Mouse (Mus musculus) hindbrain, embryonic 12.5 days (tissue): ENCODE measurements at regions not wholly inside any gene's neighbourhood (a gene's known extent, or its start where the extent isn't known, plus 50 kb on each side); places are given as distances from the start of the nearest gene placed in this dataset.

Source experiments
- ATAC-seq: fragments of 200-750 bp; cut with Nextera tagmentation; 2 replicates; pipeline ENCODE4 v1.8.0; 2017; ENCODE audit warnings: moderate TSS enrichment; ENCODE audit not compliant: low FRiP score
- H3K27ac ChIP-seq: fragments of 300-500 bp; sonication (generic); 2 replicates; pipeline ENCODE4 v1.5.1; 2016; ENCODE audit warnings: mild to moderate bottlenecking
- H3K27me3 ChIP-seq: fragments of 300-500 bp; sonication (generic); 2 replicates; pipeline ENCODE4 v1.6.1; 2016; ENCODE audit warnings: mild to moderate bottlenecking
- H3K36me3 ChIP-seq: fragments of 300-500 bp; sonication (generic); 2 replicates; pipeline ENCODE4 v1.6.1; 2016; ENCODE audit warnings: mild to moderate bottlenecking
- H3K4me1 ChIP-seq: fragments of 300-500 bp; sonication (generic); 2 replicates; pipeline ENCODE4 v1.6.1; 2016
- H3K4me2 ChIP-seq: fragments of 300-500 bp; sonication (generic); replicated peaks from 2 replicates; pipeline ENCODE4 v1.6.1; 2016; ENCODE audit warnings: mild to moderate bottlenecking
- H3K4me3 ChIP-seq: fragments of 300-500 bp; sonication (generic); 2 replicates; pipeline ENCODE4 v1.5.1; 2016; ENCODE audit warnings: mild to moderate bottlenecking
- H3K9ac ChIP-seq: fragments of 300-500 bp; sonication (generic); 2 replicates; pipeline ENCODE4 v1.6.1; 2016; ENCODE audit warnings: mild to moderate bottlenecking, moderate library complexity
- H3K9me3 ChIP-seq: fragments of 300-500 bp; sonication (generic); replicated peaks from 2 replicates; pipeline ENCODE4 v1.6.1; 2016; ENCODE audit warnings: mild to moderate bottlenecking
- WGBS: fragments of 180-500 bp; shearing (Covaris S2); methylation state at CpG from one replicate; pipeline ENCODE4 v1.1.7; 2016; 5-methylcytosine and 5-hydroxymethylcytosine counted together

DNA sequence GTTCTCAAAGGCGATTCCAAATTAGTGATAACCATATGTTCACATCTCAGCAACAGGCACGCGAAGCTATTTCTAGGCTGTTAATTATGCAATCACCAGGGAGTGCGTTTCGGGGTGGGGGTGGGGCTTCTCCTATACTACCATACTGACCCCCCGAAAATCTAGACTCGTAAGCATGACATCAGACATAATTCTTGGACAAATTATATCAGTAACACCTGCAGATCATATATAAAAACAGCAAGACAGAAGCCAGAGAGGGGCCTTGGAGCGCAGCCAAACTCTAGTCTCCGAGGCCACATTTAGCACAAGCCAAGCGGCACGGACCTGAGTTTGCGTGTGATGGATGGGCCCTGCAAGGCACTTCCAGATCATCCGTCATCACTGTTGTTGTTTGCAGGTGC lies 359.2 kb upstream of the Cd180 start:
- H3K27ac ChIP-seq: no peak overlapping the region
- H3K4me1 ChIP-seq: peaks cover 8% of the 10 kb centered on the region; the same call in 1 of the 2 replicates
- ATAC-seq: peak; percentile 75; the same call in 1 of the 2 replicates
- WGBS: 43% methylated on average over 13 of the region's 13 CpGs
- H3K27me3 ChIP-seq: no peaks in the 10 kb centered on the region
- H3K36me3 ChIP-seq: no peaks in the 10 kb centered on the region
- H3K9ac ChIP-seq: no peak overlapping the region
- no peak overlapping the region for H3K4me2 ChIP-seq
- H3K4me3 ChIP-seq: no peak overlapping the region
- H3K9me3 ChIP-seq: no peaks in the 10 kb centered on the region

DNA sequence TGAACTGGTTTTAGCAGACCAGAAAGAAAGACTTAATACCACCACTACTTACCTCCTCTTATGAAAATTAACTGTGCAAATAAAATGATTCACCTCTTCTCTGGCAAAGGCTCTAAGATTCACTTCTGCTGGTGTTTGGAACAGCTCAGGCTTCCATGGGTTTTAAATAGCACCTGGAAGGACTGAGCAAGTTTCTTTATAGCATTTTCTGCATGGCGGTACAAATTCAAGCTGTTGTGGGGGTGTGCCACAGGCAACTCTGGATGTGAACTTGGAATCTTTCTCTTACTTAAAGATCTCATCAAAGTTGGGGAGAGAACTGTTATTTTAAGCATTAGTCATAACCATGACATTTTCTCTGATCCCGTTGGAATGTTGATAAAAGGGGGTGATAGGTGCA lies 350.1 kb upstream of the Cd180 start:
- H3K9ac ChIP-seq: no peak overlapping the region
- no peak overlapping the region for H3K4me2 ChIP-seq
- no peak overlapping the region for H3K27ac ChIP-seq
- no peak overlapping the region for H3K4me3 ChIP-seq
- H3K27me3 ChIP-seq: no peaks in the 10 kb centered on the region
- WGBS: 93% methylated on average over 2 of the region's 2 CpGs
- no peaks in the 10 kb centered on the region for H3K36me3 ChIP-seq
- no peaks in the 10 kb centered on the region for H3K9me3 ChIP-seq
- ATAC-seq: no peak
- H3K4me1 ChIP-seq: no peaks in the 10 kb centered on the region

DNA sequence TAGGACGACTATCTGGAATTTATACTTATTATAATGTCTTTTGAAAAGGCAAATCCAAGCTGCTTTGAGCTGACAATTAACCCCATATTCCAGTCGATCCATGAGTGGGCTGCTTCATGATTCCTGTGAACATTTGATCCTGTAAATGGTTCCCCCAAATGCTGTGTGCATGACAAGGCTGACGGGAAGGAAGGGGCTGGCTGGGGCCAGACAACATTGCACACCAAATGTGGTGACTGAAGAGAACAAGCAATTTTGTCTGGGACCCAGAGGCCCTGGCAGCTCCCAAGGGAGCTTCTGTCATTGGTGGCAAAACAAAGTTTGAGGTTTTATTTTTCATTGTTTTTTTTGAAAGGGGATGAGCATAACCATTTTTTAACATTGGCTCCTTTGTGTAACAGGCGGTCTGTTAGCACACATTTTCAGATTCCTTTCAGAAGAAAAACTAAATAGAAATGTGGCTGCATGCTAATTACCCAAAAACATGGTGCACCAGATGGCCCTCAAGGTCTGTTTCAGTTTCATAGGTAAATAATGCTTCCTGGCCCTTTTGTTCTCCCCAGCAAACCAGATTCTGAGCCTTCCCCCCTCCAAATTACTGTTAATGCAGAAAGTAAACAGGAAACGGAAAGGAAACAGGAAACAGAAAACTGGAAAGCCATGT lies 348.6 kb upstream of the Cd180 start:
- H3K9ac ChIP-seq: no peak overlapping the region
- no peak overlapping the region for H3K4me2 ChIP-seq
- ATAC-seq: no peak
- H3K36me3 ChIP-seq: no peaks in the 10 kb centered on the region
- no peak overlapping the region for H3K27ac ChIP-seq
- no peaks in the 10 kb centered on the region for H3K9me3 ChIP-seq
- H3K27me3 ChIP-seq: no peaks in the 10 kb centered on the region
- no peak overlapping the region for H3K4me3 ChIP-seq
- H3K4me1 ChIP-seq: no peaks in the 10 kb centered on the region
- WGBS: 64% methylated on average over 5 of the region's 5 CpGs

DNA sequence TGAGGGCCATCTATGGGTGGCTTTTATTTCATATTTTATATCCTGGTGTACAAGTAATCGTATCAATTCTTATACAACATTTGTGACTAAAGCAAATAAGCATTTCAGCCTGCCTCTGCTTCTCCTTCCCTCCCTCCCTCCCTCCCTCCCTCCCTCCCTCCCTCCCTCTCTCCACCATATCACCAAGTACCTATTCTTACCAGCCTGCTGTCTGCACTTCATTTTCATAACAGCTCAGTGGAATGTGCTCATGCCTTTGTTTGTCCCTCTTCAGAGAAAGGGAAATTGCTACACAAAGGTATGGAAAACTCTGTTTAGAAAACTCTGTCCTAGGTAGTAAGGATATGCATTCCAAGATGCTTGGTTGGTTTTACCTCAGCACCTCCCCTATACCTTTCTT lies 343.9 kb upstream of the Cd180 start:
- no peak overlapping the region for H3K27ac ChIP-seq
- H3K4me2 ChIP-seq: no peak overlapping the region
- H3K27me3 ChIP-seq: no peaks in the 10 kb centered on the region
- H3K9me3 ChIP-seq: no peaks in the 10 kb centered on the region
- H3K9ac ChIP-seq: no peak overlapping the region
- H3K4me3 ChIP-seq: no peak overlapping the region
- WGBS: 100% methylated on average over 1 of the region's 1 CpGs
- H3K4me1 ChIP-seq: no peaks in the 10 kb centered on the region
- ATAC-seq: no peak
- no peaks in the 10 kb centered on the region for H3K36me3 ChIP-seq

DNA sequence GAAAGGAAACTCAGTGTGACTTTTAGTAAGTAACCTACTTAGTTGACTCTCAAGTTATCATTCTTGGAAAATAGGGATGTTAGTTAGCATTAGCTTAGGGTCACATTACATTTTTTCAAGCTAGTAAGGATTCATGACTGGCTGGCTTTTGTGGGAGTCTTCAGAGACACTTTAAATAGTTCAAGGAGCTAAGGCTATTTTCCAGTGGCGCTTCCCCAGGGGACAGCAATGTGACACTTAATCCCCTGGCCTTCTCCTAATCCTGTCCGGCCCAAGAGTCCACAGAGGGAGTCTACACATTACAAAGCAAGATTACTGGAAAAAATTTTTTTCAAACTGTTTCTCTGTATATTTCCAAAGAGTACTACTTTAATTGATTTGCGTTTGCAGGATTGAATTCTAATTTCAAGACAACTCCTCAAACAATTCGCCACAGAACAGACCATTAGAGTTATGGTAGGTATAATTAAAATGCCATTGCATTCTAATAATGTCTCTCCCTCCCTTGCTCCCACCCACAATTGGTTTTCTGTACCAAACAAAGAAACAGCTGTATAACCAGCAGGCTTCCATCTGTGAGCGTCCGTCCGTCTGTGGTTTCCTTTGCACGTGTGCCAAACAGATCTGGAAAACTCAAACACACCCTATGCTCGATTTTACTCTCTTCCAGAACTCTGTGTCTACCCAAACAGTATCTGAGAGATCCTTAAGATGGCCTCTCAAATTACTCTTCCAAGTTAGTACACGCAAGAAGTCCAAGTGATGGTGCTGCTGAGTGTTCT lies 341.1 kb upstream of the Cd180 start:
- H3K4me3 ChIP-seq: no peak overlapping the region
- no peaks in the 10 kb centered on the region for H3K36me3 ChIP-seq
- H3K9me3 ChIP-seq: no peaks in the 10 kb centered on the region
- H3K4me2 ChIP-seq: no peak overlapping the region
- H3K27me3 ChIP-seq: no peaks in the 10 kb centered on the region
- no peak overlapping the region for H3K9ac ChIP-seq
- no peaks in the 10 kb centered on the region for H3K4me1 ChIP-seq
- ATAC-seq: no peak
- no peak overlapping the region for H3K27ac ChIP-seq
- WGBS: 77% methylated on average over 10 of the region's 10 CpGs

DNA sequence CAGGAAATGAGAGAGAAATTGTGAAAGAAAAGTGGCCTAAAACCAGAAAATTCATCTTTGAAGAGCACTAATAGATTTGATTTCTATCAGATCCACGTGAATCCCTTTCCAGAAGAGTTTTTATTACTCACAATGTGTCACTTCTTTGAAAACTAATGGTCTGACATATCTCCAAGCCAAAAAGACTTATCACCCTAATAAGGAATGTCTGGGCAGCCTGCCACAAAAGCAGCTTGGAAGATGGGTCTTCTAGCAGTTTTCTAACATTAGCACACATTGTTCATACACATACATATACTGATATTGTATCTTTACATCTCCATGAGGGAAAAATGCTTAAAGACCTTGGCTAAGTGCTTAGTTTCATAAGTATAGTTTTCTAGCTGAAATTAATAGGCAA lies 337.8 kb upstream of the Cd180 start:
- H3K9ac ChIP-seq: no peak overlapping the region
- no peaks in the 10 kb centered on the region for H3K27me3 ChIP-seq
- no peaks in the 10 kb centered on the region for H3K9me3 ChIP-seq
- ATAC-seq: no peak
- WGBS: 59% methylated on average over 1 of the region's 1 CpGs
- no peaks in the 10 kb centered on the region for H3K4me1 ChIP-seq
- no peak overlapping the region for H3K4me2 ChIP-seq
- no peak overlapping the region for H3K27ac ChIP-seq
- no peak overlapping the region for H3K4me3 ChIP-seq
- no peaks in the 10 kb centered on the region for H3K36me3 ChIP-seq

DNA sequence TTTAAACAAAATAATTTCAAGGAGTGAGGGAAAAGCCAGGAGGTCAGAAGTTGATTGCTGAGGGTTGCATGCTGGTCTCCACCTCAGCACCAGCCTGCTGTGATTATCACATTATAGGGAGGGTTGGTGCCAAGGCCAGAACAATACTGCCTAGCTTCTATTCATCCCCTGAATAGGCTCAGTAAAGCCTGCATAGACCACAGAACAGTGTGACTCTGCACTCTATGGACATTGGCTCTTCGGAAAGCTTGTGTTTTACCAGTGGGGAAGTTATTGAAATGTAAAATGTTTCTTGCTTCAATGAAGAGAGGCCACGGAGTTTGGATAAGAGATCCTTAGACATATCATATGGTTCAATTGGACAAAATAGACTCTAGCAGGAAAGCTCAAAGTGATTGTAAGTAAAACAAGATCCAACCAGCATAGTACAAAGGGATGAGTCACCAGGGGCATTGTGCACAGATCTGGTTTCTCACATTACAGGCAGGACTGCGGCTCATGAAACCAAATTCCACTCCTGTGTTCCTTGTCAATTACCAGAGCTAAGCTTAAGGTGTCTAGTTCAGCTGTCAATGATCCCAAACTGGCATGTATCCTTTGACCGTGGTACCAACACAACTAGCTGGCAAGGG lies 320.8 kb upstream of the Cd180 start:
- no peak overlapping the region for H3K9ac ChIP-seq
- peaks cover 7% of the 10 kb centered on the region for H3K4me1 ChIP-seq
- no peaks in the 10 kb centered on the region for H3K9me3 ChIP-seq
- no peaks in the 10 kb centered on the region for H3K27me3 ChIP-seq
- ATAC-seq: peak; percentile 79
- H3K36me3 ChIP-seq: no peaks in the 10 kb centered on the region
- 23% methylated on average over 4 of the region's 4 CpGs for WGBS
- no peak overlapping the region for H3K4me2 ChIP-seq
- no peak overlapping the region for H3K4me3 ChIP-seq
- no peak overlapping the region for H3K27ac ChIP-seq

DNA sequence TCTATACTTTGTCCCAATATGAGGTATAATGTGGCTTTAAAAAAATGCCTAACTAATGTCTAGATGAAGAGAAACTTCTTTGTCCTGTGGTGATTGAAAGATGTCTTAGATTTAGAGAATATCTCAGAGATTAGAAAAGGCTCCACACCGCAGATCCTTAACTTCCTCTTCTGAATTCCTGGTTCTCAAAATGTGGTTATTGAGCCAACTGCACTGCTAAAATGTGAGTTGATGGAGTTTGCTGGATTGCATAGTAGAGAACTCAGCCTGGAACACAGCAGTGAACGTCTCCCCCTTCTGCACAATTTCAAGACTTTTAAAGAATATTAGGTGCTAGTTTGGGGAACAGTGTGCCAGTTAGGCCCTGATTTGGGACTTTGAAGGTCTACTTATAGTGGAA lies 312.7 kb upstream of the Cd180 start:
- no peaks in the 10 kb centered on the region for H3K9me3 ChIP-seq
- no peak overlapping the region for H3K27ac ChIP-seq
- H3K27me3 ChIP-seq: no peaks in the 10 kb centered on the region
- no peak overlapping the region for H3K4me3 ChIP-seq
- 93% methylated on average over 2 of the region's 2 CpGs for WGBS
- ATAC-seq: no peak
- no peak overlapping the region for H3K4me2 ChIP-seq
- no peaks in the 10 kb centered on the region for H3K36me3 ChIP-seq
- no peaks in the 10 kb centered on the region for H3K4me1 ChIP-seq
- H3K9ac ChIP-seq: no peak overlapping the region

DNA sequence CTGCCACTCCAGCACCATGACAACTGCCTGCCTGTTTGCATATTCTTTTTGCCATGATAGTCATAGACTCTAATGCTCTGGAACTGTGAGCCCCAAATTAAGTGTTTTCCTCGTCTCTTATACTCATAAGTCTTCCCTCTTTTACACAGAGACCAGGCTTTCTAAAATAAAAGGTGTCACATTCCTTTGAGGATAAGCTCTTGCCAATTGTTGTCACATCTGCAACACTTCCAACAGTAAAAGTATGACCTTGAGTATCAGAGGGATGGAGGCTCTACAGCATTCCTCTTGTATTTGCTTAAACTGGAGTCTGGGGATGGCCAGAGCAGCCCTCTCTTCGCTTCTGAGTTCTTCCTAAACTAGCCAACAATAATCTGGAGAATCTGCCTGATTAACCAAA lies 301.4 kb upstream of the Cd180 start:
- no peak for ATAC-seq

DNA sequence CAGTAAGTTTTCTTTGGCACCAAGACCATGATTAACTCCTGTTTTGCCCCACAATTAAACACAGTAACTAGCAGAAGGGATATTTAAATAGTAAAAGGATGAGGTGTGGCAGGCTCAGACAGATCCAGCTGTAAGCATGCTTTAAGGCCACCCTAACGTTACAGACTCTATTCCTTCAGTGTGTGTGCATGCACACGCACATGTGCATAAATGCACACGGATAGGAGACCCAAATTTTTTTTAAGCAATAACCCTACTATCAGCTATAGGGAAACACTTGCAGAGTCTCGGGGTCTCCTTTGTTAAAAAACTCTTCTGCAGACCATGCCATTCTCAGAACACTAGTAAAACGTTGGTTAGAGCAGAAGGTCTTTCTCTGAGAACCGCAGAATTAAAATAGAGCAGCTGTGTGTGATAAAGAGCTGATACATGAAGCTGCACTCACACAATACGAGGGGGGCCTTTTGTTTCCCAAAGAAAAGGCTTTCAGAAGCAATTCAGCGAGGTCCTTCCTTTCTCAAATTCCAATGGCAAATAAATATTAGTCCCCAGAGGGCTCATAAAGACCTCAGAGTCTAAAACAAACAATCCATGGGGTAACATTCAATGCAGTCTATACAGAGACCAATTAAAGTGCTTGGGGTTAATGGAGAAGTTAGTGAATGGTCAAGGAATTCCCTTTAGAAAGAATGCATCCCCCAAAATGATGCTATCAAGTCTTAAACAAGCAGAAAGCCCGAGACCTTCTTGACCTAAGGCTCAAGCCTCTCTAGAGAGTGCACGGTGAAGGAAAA lies 300.3 kb upstream of the Cd180 start:
- H3K36me3 ChIP-seq: no peaks in the 10 kb centered on the region
- H3K4me1 ChIP-seq: peaks cover 11% of the 10 kb centered on the region
- H3K27me3 ChIP-seq: 0 out of 2 replicates have a peak, but pooled peaks cover 3% of the 10 kb centered on the region
- 0 out of 2 replicates have a peak, but pooled peaks have one; percentile 43 for ATAC-seq
- H3K9me3 ChIP-seq: no peaks in the 10 kb centered on the region
- no peak overlapping the region for H3K27ac ChIP-seq
- H3K4me2 ChIP-seq: no peak overlapping the region
- WGBS: 24% methylated on average over 10 of the region's 10 CpGs
- H3K9ac ChIP-seq: no peak overlapping the region
- no peak overlapping the region for H3K4me3 ChIP-seq

More for the DNA sequence above, 301.4 kb upstream of the Cd180 start:
- H3K4me2 ChIP-seq: no peak overlapping the region
- H3K4me3 ChIP-seq: no peak overlapping the region
- H3K27me3 ChIP-seq: 0 out of 2 replicates have a peak, but pooled peaks cover 3% of the 10 kb centered on the region
- no peak overlapping the region for H3K27ac ChIP-seq
- H3K9me3 ChIP-seq: no peaks in the 10 kb centered on the region
- no peak overlapping the region for H3K9ac ChIP-seq
- H3K4me1 ChIP-seq: peaks cover 11% of the 10 kb centered on the region
- WGBS: 84% methylated on average over 2 of the region's 2 CpGs
- no peaks in the 10 kb centered on the region for H3K36me3 ChIP-seq

DNA sequence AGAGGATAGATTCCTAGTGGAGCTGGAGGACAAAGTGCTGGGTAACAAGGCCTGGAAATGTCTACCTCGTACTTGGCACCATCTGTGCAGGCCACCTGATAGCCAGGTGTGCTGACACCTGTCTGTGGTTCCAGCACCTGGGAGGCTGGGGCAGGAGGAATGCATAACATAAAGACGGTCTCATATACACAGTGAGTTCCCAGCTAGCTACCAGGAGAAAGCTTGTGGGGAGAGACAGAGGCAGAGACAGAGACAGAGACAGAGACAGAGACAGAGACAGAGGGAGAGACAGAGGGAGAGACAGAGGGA lies 299.7 kb upstream of the Cd180 start:
- 39% methylated on average over 2 of the region's 2 CpGs for WGBS
- Histone ChIP-seq H3K27me3 (0 out of 2 replicates have a peak, but pooled peaks cover 3% of the 10 kb centered on the region), H3K36me3 (no peaks in the 10 kb centered on the region), H3K4me1 (peaks cover 11% of the 10 kb centered on the region), H3K4me3 (no peak overlapping the region), H3K27ac (no peak overlapping the region), H3K9ac (no peak overlapping the region), H3K4me2 (no peak overlapping the region), H3K9me3 (no peaks in the 10 kb centered on the region)
- ATAC-seq: no peak

DNA sequence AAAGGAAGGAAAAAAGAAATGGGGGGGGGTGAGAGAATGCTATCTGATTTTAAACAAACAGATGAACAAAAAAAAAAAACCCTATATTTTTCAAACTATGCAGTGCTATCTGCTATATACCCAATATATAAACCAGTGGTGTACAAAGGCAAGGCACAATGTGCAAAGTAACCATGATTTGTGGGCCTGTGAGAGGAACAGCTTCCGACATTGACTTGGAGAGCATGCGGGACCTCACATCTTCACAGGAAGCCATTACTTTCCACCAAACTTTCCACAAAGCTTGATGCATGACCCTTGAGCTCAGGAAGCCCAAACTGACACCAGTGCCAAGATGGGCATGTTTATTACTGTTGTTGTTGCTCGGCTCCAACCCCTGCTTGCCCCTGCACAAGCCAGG lies 299.3 kb upstream of the Cd180 start:
- Histone ChIP-seq H3K27ac (no peak overlapping the region), H3K9me3 (no peaks in the 10 kb centered on the region), H3K4me2 (no peak overlapping the region), H3K9ac (no peak overlapping the region), H3K4me1 (peaks cover 11% of the 10 kb centered on the region), H3K4me3 (no peak overlapping the region), H3K36me3 (no peaks in the 10 kb centered on the region), H3K27me3 (0 out of 2 replicates have a peak, but pooled peaks cover 3% of the 10 kb centered on the region)
- WGBS: 89% methylated on average over 3 of the region's 3 CpGs
- ATAC-seq: no peak
